Mouse (Mus musculus) spleen, postnatal 14 days (tissue): Measurements from ENCODE around the gene Amdhd2.

Experiments
- DNase-seq, 2 experiments: peaks; one replicate each; pipeline ENCODE4 v3.0.0; 2021 to 2022; ENCODE audit warnings: low spot score in 2 of 2

Gene Amdhd2

DNA sequence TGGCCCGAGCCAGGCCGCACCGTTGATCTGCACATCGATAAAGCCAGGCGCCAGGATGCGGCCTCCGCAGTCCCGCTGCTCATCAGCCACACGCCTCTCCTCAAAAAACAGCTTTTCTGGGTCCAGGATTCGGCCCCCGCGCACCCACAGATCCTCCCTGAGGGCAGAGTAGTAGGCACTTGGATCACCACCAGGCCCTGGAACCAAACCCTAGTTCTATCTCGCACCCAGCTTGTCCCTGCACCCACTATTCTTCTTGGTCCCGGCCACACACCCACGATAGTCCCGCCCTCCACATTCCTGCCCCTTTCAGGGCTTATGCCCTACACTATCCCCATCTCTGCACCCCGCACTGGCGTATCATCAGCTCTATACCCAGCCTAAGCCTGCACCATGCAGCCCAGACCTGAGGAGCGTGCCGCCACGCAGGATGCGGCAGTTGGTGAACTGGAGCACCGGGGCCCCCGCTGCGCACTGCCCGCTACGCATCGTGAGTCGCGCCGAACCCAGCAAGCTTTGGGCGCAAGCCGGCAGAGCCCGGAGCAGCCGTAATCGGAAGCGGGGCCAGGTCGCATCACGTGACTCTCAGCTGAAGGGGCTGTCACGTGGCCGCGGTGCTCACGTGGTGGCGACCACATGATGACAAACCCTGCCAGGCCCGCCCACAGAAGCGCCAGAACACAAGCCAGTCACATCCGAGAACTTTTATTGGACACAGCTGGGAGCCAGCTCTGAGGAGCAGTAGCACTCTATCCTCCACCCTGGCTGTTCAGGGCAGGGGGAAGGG, at the start of gene Amdhd2:
Amdhd2 (minus strand) TSS at position 591 of the 787 bp plus-strand sequence.
- DNase-seq, result peak; percentile 84 to 93

DNA sequence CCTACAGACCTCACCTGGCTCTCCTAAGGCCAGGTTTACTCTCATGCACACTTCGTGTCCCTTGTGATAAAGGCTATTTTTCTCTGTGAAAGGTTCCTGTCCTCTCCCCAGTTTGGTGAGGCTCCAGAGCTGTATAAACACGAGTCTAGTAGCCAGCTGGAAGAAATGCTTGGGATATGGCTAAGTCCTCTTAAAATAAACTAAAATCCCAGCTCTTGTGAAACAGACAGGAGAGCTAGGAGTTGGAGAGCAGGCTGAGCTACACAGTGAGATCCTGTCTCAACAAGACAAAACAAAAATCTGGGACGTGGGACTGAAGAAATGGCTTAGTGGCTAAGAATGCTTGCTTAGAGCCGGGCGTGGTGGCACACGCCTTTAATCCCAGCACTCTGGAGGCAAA, 49.6 kb upstream of the Amdhd2 start:
- DNase-seq, result no peak

DNA sequence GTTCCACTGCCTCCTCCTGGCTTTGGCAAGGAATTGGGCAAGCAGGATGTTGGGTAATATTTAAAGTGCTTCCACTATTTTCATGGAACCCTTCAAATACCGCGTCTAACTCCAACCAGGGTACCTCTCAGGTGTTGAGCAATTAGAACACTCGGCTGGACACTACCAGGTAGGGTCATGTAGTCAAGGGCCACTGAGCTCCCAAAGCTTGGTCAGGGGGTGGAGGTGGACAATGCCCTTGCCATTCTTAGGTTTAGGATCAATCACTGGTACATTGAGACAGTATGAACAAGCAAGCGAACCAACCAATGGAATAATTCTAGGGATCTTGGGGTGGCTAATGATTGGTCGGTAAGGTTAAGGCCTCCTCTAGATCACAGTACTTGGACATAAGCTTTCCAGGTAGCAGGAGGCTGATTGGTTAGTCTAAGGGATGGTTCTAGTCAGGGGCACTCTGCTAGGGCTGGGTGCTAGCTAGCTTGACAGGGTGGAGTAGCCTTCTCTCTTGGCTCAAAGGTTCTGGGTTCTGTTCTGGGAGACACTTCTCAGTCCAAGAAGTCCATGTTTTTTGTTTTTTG, 49.0 kb upstream of the Amdhd2 start:
- no peak for DNase-seq

DNA sequence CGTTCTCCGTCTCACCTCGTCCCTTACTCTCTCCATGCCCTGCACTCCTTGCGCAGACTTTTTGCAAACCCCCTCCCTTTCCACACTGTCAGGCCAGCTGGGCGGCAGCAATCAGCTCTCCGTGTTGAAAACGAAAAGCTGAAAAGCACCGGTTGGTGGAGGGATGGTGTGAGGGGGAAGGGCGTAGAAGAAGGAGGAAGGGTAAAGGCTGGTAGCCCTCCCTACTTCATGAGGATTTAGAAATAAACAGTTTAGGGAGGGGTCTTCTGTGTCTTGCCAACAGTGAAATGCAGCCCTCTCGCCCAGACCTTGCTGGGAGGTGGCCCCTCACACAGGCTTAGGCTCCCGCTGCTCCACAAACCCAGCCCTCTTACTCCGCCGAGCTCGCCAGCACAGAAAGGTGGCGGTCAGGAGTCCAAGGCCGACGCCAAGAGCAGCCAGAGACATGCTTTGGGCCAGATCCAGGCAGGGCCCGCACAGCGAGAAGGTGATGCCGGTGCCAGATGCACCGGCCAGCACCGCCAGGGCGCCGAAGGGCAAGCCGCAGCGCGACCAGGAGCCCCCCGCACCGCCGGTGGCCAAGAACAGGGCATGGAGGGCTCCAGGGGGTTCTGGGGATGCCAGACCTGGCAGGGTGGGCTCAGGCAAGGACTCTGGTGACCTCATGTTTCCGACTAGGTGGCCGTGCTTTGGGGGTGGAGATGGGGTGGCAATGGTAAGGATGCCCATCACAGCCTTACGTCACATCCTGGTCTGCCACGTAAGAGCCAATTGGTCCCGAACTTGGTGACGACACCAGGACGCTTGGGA, 48.3 kb upstream of the Amdhd2 start:
- DNase-seq, result no peak

DNA sequence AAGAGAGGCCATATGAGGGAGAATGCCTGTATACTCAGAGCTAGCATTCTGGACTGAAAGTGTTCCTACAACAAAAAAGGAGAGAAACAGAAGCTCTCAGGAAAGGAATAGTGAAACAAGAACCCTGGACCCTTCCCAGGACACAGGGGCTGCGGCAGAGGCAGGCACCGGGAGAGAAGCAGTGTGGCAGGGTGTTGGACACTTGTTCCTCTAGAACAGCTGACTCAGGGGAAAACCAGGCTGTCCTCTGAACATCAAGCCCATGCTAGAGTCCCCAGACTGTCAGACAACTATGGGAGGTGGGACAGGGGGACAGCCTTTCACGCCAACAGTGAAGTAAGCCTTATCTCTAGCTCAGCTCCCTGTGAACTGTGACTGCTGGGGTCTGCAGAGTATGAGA, 47.0 kb upstream of the Amdhd2 start:
- DNase-seq, result no peak

DNA sequence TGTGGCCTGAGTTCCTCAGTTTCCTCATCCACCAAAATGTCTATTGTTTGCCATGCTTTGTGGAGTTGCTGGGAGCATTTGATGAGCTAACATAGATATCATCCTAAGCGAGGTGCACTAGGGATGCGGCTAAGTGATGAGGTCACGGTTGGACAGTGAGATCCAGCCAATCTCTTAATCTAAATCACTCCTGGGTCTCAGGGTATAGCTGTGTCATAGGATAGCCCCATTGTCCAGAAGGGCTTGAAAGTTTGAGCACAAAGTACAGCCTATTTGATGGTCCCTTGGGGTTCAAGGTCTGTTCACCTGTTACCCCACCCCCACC, 46.3 kb upstream of the Amdhd2 start:
- no peak for DNase-seq

DNA sequence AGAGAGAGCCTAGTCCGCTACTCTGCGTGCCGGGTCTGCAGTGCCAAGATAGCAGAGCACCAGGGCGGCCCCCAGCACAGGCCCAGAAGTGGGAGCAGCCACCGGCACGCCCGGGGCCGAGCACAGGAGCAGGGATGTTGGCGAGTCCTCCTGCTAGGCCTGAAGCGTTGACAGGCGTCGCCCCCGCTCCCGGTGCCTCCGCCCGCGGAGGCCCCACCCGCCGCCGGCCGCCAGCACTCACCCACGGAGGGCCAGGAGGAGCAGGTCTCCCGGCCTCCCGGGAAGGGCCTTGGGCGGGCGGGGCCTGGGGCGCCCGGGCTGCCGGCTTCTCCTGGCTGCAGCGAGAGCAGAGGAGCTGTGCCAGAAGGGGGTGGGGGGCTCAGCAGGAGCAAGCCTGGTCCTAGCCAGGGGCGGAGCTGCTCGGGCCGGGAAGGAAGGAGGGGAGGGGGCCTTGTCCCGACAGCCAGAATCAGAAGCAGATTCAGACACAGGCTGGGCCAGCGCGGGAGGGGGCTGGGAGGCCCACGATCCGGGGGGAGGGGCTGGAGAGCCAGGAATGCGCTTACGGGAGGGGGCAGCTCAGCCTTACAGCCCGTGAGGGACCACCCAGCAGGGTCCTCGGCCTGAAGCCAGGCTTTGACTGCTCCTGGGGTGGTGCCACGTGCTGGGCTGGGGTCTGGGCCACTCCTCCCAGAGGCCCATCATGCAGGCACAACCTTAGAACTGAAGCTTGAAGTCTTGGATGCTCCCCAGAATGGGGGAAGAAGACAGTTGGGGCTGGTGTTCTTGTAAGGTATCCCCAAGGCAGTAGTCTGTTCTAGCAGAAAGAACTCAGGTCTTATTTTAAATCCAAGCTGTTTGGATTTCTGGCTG, 45.7 kb upstream of the Amdhd2 start, which contains the start of gene Ntn3:
Ntn3 (minus strand) TSS at position 489 of the 873 bp plus-strand sequence.
- peak; percentile 57 to 69 for DNase-seq

DNA sequence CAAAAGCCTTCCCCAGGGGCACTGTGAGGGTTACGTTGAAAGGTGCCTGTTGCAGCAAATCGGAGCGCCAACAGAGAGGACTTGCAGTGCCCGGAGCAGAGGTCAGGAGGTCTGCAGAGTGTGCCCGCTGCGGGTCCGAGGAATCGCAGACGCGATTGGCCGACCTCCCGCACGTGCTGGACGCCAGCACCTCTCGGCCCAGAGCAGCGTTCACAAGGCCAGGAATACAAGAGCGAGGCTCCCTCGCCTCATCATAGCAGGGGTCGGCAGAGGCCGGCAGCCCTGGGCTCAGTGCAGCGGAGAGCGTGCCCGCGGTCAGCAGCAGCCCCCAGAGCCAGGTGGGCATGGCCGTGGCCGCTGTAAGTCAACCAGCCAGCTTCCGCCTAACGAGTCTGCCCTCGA, 45.1 kb upstream of the Amdhd2 start:
- DNase-seq, result no peak

DNA sequence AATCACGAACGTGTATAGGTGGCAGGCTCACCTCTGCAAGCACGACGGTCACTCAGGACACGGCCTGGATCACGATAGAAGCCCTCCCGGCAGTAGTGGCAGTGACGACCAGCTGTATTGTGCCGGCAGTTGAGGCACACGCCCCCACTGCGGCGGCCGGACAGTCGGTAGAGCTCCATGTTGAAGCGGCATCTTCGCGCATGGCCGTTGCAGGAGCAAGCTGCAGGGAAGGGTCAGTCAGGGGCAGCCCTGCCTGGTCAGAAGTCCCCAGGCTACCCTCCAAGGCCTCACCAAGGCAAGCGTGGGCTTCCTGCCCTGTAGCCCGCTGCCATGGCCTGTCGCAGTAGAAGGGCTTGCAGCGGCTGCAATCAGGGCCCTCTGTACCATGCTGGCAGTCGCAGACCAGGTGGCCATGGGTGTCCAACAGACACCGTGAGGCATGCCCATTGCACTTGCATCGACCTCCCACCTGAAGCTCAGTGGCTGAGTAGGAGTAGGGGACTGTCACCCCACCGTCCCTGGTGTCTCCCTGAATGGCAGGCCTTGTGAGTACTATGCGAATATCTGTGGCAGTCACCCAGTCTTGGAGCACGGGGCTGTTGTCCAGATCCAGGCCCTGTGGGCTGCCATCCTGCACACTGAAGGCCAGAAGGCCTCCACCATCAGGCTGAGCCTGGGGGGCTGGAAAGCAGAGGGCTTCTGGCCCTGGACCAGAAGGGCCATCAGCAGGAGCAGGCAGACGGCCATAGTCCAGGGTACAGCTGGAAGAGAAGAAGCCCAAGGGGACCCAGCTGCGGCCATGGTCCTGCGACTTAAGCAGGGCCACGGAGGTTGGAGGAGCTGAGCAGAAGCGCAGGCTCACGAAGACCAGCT, 44.4 kb upstream of the Amdhd2 start:
- DNase-seq, result no peak

DNA sequence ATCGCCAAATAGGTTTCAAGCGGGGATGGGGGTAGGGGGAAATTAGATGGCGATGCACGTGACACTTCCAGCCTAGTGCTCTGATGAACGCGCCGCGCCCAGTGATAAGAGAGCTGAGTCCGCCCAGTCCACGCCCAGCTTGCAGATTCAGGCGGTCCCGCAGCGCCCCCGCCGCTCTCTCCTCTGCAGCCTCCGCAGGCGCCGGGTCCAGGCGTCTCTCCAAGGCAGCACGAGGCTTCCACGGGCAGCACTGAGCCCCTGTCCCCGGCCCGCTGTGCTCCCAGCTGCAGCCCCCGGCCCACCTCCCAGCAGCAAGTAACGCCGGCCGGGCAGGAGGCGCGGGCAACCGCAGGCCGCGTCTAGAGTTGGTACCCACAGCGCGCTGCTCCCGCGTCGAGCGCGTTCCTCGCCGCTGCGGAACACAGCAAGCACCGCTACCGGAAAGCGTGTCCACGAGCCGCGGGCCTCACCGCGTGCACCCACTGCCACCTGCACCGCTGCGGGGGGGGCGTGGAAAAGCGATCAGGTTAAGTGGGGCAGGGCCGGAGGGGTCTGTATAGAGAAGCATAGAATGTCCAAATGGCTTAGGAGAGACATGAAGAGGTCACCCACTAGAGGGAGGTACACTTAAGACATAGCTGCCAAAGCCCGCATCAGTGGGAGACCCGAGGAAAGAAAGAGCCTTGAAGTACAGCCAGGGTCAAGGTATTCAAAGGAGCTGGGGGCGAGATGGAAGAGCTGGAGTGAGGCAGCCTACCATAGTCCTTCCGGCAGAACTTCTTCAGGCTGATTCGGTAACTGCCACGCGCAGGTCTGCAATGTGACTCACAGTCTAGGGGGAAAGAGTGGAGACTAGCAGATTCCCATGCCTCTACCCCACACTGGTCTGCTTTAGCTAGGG, 43.1 kb upstream of the Amdhd2 start:
- DNase-seq, result peak; percentile 51 to 60

DNA sequence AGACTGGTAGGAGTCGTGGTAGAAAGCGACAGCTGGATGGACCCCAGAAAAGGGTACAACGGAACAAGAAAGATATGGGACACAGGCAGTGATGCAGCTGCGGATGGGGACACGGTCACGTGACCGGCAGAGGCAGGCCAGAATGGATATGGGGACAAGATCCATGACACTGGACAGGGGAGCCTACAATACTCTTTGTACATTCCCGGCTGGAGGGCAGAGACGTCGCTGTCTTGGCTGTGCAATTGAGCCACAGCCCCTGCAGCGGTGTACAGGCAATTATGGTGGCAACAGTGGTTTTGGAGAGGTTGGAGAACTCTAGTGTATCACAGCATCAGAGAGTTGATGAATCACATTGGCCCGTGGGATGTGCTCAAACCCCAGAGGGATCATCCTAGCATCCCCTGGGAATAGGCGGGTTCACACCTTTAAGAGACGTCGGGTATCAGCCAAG, 42.4 kb upstream of the Amdhd2 start:
- no peak for DNase-seq

DNA sequence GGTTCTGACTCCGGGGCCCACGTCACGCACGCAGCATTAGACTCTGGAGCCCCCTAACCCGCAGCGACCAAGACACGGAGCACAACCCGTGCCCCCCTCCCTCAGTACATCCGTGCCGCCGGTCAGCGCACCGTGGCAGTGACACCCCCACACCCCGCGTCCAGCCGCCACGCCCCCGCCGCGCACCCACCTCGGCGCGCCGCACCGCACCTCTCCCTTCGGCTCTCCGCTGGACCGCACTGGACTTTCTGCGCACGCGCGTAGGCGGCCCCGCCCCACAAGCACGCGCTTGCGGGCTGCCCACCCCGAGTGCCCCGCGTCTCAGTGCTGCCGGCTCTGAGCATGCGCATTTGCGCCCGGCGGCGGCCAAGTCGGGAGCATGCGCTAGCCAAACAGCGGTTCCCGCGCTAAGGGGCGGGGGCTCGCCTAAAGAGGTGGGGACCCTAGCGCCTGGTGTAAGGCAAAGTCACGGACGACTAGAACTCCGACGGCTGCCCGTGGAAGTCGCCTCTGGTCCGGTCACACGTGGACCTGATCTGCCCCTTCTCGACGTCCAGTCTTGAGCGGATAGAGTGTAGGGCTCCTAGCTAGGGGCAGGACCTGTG, 41.8 kb upstream of the Amdhd2 start, which contains the start of gene Tbc1d24:
Tbc1d24 (minus strand) TSS at position 279 of the 605 bp plus-strand sequence.
- peak; percentile 78 to 80 for DNase-seq

DNA sequence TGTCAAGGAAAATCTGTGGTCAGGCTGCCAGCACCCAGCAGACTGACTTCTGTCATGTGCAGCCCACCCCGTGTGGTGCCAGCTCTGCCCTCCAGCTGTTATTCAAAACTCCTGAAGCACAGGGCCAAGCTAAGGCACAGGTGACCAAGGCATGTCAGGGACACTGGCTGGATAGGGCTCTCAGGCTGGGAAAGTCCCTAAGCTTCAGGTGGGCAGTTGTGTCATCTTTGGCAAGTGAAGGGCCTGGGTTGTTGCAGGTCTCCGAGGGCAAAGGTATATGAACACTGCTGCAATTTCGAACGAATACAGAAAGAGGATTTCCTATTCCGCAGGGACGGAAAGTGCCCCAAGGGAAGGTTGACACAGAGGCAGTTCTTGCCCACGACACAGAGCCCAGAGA, 41.3 kb upstream of the Amdhd2 start:
- no peak for DNase-seq

DNA sequence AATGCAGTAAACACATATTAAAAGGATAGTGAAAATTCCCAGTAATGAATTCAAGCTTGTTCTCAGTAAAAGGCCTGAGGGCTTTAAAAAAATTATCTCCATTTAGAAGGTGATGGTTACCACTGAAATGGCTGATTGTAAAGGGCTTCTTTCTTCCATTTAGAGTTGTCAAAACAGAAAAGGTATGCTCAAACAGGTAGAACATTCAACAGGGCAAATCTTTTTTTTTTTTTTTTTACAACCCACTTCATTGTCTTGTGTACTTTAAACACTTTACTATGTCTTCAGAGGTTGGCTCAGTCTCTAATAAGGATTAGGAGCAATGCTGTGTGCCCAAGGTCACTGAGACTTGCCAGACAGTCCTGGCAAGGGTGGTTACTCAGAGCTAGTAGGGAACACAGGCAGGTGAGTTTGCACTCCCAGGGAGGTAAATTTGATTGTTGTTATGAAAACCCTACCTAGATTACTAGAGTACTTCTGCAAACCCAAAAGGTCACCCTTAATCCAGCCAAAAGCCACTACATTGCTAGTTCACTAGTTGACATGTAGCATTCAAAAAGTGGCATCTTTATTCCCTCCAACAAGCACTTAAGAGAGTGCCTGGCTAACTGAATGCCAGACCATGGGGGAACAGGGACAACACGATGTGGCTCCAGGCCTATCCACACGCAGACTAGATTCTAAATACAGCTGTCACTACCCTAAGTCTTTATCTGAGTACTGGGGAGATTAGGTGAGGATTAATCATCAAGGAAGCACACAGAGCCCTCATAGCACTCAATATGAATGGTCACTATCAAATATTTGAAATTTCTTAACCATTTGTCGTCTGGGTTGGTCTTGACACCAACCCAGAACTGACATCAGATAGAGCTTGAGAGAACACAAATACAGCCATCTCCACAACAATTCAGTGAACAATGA, 40.3 kb upstream of the Amdhd2 start:
- DNase-seq, result no peak

DNA sequence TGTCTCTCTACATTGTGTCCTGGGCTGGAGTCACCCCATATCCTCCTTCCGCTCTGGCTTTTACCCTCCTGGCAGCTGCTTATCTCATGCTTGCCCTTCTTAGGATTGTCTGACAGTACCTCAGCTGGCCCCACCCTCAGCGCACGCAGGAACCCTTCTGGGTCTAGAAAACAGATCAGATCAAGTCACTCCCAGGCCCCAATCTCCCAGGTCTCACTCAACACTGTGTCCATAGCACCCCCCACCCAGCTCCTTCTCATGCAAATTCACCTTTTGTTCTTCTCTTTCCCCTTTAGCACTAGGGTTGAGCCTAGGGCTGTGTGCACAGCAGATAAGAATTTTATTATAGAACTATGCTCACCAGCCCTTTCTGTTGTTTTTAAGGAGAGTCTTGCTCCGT, 39.5 kb upstream of the Amdhd2 start:
- DNase-seq, result no peak

DNA sequence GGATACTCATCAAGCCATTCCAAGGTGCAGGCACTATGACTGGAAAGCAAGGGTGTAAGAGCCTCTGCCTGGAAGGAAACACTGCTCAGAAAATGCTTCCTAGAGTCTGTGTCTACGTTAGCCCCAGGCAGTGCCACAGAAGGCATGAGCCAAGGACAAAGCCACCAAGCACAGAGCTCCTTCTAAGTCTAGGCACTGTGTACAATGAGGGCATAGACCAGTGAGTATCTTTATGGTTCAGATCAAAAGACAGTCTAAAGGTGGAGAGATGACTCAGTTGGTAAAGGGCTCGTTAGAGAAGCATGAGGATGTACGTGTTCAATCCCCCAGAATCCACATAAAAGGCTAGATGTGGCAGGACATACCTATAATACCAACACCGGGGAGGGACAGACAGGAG, 37.5 kb upstream of the Amdhd2 start:
- no peak for DNase-seq

DNA sequence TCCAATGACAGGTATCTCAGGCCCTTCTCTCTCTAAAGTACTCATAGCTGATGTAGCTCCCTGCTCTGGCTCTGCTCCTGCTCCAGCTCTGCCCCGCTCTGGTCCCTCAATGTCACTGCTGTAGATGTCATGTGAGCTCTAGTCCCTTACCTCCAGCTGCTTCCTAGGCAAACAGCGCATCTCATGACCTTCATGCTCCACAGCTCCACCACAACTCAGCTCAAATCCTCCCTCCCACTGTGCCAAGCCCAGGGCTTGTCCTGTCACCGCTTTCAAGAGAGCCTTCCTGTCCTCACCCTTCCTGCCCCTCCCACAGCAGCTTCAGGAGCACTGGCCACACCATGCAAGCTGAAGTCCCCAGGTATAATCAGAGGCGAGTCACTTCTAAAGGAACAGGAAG, 36.2 kb upstream of the Amdhd2 start:
- DNase-seq, result no peak

DNA sequence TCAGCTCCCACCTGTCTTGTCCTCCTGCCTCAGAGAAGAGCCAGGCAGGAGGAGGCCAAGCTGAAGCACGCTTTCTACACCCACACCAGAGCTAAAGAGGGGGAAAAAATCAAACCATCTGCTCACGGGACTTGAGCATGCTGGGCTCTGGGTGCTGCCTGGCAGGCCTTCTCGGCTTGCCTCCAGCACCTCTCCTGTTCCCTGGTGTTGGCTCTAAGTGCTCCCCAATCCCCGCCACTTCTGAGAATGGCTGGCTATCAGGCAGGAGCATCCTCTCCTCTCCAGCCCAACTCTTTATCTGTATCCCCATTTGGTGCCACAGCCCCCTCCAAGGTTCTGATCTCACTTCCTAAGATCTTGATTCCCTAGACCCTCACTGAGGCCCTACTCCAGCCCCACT, 35.7 kb upstream of the Amdhd2 start:
- no peak for DNase-seq
